Mouse (Mus musculus): ENCODE data around the gene Zfp663. TPM values are rescaled to one million over a fixed set of nuclear protein-coding genes. Genes with fewer than 3 reads are reported as not detected.
A peak's percentile ranks its signal among the peaks of the same experiment; 100 is the strongest.

Gene Zfp663
- total RNA-seq, 2 experiments from 2014 or later: 0.50 TPM; not detected in 1

DNA sequence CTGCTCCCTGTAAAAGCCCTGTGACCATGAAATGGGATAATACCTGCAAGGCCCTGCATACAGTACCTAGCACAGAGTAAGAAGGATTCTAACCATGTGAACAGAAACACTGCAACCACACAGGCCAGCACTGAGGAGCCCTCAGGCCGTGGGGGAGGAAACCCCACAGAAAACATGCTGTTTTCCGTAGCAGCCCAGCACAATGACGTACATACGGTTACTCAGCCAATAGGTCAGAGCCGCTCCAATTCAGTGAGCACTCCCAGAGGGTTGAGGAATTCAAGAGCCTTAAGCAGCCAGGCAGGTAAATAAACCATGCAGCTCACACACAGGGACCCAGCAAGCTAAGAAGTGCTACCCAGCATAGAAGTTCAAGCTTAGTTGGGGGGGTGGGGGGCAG, 44.6 kb downstream of the Zfp663 start:
- DNase-seq (ENCODE audit: low spot score in 2 of 2): no peak
- intact Hi-C loops (cut with DNase I): no loop called here

DNA sequence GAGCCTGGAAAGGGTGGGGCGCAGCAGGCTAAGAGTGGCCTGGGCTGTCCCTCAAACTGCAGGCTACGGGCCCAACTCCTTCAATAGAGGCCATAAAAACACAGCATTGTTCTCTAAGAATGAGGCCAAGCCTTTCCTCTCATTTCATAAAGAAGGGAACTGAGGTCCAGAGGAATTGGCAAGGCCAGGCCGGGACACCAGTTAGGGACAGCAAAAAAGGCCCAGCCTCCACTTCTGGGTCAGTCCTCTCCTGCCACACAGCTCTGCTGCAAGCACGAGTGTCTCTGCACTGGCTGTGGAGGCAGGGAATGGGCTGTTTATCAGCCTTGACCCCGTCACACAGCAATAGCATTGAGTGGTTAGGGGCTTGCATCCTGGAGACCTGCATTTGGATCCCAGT, 45.0 kb downstream of the Zfp663 start:
- intact Hi-C loops (cut with DNase I): no loop called here
- DNase-seq (ENCODE audit: low spot score in 2 of 2): peak in 1 of 2 experiments; percentile 57

DNA sequence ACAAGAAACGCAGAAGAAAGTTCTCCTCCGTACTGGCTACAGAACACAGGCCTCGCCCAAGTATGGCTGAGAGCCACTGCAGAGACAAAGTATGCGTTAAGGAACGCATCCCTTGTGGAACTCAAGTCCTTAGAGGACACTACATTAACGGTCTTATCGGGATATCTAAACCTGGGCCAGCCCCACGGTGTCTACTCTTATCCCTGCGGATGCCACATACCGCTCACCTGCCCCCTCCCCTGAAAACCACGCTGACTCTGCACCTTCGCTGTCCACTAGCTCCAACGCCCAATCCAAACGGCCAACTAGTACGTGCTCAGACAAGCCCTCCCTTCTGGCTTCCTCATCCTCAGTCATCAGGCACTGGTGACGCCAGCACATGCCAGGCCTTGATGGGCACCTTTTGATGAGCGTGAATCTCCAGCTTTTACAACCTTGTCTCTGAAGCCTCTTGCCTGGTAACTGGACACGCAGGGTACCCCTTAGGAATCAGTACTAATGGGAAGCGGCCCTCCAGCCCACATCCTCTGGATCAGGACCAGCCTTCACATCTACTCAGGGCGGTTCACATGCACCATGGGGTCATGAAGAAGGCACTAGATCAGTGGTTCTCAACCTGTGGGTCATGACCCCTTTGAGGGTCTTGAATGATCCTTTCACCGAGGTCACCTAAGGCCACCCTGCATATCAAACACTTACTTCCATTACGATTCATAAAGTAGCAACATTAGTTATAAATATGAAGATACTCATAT, 46.4 kb downstream of the Zfp663 start:
- no peak for DNase-seq (ENCODE audit: low spot score in 2 of 2)
- intact Hi-C loops (cut with DNase I): no loop called here

DNA sequence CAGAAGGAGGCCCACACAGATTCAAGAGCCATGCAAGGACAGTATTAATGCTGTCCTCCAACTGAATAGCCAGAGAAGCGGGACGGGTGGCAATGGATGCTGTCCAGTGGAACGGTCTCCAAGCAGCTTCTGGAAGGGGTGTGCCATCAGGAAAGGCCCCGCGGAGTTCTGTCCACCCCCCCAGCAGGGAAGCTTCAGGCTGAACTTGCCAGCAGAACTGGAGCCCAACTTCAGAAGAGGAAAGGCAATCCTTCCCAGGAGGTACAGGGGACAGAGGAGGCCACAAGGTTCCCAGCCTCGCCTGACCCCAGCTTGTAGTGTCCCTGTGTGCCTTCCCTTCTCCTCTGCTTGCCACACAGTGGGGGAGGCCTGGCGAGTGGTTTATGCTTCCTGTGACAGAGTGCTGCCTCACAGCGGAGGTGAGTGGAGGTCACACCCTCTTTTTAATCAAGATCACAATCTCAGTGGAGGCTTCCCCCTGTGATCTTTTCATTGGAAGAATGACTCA, 47.1 kb downstream of the Zfp663 start:
- intact Hi-C loops (cut with DNase I): no loop called here
- no peak for DNase-seq (ENCODE audit: low spot score in 2 of 2)

DNA sequence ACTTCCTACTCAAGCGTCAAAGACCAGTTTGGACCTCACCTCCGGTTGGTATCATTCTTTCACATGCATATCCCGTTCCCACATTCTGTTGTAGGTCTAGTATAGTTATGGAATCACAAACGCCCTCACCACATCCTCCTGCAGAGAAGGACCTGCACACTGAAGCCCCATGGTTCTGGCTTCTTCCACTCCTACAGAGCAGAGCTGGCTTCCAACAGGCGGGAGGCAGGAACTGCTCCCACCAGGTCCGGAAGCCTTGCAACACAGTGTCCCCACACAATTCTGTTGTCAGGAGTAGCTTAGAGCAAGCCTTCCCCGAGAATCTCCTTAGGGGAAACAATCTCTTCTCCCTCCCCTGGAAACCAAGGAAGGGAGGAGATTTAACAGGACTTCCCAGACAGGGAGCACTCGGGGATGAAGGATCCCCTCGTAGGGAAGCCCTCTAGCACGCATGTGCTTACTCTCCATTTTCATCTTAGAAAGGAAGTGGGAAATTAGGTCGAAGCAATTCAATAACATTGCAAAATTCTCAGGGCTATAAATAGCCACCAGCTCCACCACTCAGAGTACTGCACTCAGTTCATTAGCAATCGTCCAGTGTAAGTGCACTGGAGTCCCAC, 47.9 kb downstream of the Zfp663 start:
- intact Hi-C loops (cut with DNase I): no loop called here
- DNase-seq (ENCODE audit: low spot score in 2 of 2): peak; percentile 53 to 86

DNA sequence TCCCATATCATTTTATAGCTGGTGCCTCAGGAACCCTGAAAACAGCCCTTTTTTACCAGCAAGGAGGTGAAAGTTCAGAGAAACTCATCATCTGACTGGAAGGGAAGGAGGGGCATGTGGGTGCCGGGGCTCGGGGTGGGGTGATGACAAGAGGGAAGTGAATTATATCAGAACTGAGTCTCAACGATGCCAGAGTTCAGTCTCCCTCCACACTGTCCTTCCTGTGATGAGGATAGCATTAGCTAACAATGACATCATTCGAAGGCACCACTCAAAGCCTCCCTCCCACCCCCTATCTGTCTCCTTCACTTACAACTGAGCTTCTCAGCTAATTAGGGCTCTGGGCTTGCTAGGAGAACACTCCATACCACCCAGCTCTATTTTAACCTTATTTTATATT, 49.0 kb downstream of the Zfp663 start:
- DNase-seq (ENCODE audit: low spot score in 2 of 2): no peak
- intact Hi-C loops (cut with DNase I): no loop called here

DNA sequence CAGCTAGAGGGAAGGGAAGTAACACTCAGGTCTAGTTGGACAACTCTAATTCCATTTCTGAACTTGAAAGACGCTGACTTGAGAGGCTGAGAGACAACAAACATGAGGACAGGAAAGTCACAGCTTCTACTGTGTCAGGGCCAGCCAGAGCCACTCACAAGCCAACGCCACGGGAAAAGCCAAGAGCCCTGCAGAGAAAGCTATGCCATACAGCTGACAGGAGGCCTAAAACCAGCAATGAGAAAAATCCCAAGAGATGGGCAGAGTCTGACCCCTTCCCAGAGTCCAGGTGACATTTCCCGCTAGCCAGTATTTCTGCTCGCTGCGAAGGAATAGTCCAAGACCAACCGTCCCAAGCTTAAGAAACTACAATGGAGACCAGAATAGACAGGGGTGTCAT, 49.6 kb downstream of the Zfp663 start:
- no peak for DNase-seq (ENCODE audit: low spot score in 2 of 2)
- intact Hi-C loops (cut with DNase I): no loop called here

DNA sequence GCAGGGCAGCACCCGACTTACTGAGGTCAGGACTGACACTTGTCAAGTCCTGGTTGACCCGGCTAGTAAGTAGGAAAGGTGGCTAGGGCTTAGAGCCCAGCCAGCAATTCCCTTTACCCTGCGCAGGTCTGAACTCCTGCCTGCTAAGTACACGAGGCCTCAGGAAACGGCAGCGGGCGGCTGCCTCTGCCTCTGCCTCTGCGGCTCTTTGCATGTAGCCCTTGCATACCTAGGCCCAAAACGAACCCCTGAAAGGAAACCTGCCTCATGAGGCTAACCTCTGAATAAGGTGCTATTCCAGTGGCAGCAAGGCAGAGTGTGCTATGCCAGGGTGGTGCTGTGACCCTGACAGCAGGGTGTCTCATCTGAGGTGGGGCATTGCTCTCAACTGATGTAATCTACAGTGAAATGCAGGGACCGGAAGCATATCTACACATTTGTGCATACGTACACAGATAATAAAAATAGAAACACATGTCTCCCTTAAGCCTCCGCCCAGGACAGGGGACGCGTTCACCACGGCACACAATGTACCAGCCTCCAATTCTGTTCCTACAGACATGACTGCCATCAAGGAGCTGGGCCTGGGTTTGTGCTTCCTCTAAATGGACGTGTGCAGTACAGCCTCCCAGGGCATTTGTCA, 50.8 kb downstream of the Zfp663 start:
- intact Hi-C loops (cut with DNase I): no loop called here
- DNase-seq (ENCODE audit: low spot score in 2 of 2): no peak

DNA sequence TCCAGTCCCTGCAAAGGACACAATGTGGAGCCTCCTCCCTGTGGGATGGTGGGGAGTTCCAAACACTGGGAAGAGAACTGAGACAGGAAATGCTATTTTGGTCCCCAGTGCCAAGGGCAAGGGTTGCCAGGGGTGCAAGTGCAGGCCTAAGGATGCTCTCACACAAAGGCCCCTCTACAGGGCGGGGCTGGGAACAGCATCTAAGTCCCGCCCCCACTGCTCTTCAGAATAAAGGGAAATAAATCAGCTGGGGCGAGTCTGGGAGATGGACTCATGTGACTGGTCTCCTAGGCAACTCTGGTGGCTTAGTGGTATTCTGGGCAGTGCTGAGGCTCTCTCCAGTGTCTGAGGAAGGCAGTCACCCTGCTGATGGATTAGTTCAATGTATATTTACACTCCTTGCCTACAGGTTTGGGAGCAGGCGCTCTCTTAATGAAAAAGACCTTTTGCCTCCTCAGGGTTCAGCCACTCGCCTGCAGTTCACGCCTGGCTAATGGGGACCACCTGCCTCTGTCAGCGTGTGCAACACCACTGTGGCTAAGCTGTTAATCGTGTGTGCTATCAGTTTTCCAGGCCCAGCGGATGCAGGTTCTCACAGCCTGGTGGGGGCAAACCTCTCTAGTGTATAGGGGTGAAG, 51.6 kb downstream of the Zfp663 start:
- peak; percentile 78 to 92 for DNase-seq (ENCODE audit: low spot score in 2 of 2)
- intact Hi-C loops (cut with DNase I): no loop called here

DNA sequence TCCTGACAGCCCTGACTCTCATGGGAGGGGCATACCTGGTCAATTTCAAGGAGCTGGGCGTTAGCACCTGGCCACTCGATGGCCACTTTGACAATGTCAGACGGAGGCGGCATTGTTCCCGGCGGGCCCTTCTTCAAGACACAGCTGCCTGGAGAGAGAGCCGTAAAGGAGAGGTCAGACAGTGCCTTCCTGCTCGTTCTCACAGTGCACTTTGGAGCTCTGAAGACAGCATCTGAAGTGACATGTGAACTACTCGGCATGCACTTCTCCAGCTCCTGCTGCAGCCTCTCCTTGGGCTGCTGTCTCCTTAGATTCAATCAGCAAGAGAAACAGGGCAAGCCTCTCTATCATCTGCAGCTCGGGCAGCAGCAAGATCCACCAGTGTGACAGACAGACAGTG, 52.3 kb downstream of the Zfp663 start:
- no peak for DNase-seq (ENCODE audit: low spot score in 2 of 2)
- intact Hi-C loops (cut with DNase I): no loop called here

DNA sequence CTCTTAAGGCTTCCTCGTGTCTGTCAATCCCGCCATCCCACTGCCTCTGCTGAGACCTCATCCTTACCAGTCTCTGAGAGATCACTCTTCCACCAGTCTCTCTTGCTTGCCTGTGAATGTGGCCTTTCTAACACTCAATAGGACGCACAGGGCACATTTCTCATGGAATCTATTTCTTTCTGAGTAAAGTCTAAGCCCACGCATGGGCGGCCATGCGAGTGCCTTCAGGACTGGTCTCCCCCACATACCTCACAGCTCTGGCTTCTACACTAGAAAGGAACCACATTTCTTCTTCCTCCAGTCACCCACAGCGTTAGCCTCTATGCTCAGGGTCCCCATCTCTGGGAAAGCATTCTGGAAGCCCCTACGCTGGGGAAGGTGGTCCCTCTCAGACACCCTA, 54.3 kb downstream of the Zfp663 start:
- intact Hi-C loops (cut with DNase I): no loop called here
- no peak for DNase-seq (ENCODE audit: low spot score in 2 of 2)

DNA sequence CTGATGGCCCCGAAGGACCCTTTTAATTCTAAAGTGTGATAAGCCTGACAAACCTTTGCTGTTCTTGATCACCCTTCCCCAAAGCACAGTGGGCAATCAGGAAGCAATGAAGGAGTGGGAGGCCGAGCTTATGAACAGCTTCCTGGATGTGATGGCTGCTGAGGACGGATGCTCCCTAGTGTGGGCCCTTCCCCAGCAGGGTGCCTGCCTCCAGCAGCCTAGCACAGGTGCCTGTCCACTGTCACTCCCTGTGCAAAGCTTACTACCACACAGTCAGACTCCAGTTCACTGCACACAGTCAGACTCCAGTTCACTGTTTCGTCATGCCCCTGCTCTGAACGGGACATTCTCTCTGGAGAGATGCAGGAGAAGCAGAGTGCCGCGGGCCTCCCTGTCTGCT, 56.1 kb downstream of the Zfp663 start:
- intact Hi-C loops (cut with DNase I): no loop called here
- DNase-seq (ENCODE audit: low spot score in 2 of 2): no peak

DNA sequence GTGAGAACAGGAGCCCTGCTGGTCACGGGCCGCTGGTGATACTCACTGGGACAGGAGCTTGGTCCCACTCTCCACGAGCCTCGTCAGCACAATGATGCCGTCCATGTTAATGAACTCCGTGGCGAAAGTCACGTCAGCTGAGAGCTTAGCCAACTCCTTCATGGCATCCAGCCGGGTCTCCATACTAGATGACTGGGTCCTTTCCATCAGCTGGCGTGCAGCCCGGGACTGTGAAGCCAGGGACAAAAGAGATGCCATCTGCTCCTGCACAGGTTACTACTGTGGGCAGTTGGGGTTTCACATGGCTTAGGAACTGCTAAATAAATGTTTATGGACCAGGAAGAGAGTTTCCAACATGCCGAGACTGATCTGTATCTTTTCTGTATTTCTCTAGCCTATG, 57.0 kb downstream of the Zfp663 start:
- intact Hi-C loops (cut with DNase I): no loop called here
- DNase-seq (ENCODE audit: low spot score in 2 of 2): no peak

DNA sequence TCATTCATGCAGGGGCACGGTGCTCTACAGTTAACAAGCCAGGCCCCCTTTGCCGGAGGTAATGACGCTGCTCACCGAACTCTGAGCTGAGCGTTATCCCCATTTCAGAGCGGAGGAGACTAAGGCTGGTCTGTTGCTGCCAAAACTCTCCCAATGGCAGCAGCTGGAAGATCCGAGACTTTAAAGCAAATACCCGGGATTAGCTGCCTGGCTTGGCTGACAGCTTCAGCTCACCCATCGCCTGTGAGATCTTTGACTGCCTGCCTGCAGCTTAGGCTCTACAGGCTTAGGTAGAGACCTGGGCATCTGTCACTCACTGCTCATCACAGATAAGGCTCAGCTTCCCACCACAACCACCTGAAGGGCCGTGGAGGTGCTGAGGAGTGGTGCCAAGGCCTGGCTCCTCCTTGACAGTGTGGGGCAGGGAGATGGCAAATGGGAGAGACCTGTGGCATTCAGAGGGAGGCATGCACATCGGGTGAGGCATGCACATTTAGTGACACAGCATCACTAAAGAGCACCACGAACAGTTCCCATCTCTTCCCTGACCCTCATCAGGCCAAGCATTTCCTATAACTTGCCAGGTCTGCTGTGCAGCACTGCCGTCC, 57.6 kb downstream of the Zfp663 start:
- no peak for DNase-seq (ENCODE audit: low spot score in 2 of 2)
- intact Hi-C loops (cut with DNase I): no loop called here

DNA sequence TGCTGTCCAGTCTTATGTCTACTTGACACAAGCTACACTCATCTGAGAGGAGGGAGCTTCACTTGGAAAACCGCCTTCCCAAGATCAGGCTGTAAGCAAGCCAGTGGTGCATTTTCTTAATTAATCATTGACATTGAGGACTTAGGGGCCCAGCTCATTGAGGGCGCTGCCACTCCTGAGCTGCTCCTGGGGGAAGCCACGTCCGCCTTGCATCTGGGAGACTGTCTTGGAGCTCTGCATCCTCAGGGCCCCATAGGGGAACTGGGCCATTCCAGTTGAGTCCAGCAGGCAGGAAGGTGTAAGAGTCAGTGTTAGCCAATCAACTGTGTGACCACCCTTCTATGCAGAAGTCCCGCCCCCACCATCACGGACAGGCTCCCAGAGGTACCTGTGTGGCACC, 60.7 kb downstream of the Zfp663 start:
- intact Hi-C loops (cut with DNase I): no loop called here

DNA sequence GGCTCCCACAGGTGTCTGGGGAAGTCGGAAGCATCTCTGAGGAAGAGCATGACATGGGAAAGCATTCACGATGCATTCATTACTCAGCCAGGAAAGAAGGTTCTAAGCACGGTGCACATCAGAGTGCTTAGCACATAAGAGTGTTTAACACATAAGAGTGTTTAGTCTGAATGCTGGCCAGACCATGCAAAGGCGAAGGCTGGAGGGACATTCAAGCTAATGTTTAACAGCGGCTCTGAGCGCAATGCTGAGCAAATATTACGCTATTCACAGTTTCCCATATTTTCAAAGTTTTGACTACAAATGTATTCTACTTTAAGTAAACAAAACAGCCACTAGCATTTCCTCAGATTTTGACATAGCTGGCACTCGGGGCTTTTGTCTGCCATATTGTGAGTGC, 63.1 kb downstream of the Zfp663 start:
- intact Hi-C loops (cut with DNase I): no loop called here
- no peak for DNase-seq (ENCODE audit: low spot score in 2 of 2)

More for the DNA sequence above, 60.7 kb downstream of the Zfp663 start:
- no peak for DNase-seq (ENCODE audit: low spot score in 2 of 2)

DNA sequence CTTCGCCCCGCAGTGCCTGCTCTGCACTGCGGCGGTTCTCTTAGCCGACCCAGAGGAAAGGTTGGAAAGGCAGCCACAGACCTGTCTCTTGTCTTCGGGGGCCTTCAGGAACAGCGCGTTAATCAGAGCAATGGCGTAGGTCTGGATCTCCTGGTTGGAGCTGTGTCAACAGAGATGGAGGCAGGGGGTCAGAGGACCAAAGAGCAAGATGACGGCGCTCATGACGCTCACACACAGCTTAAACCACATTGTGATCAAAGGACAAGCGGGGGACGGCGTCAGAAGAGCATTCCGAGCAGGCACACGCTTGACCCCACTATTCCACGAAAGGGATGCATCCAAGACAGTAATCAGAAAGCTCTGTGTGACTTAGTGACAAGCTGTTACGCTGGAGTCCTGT, 63.7 kb downstream of the Zfp663 start:
- intact Hi-C loops (cut with DNase I): no loop called here
- no peak for DNase-seq (ENCODE audit: low spot score in 2 of 2)

DNA sequence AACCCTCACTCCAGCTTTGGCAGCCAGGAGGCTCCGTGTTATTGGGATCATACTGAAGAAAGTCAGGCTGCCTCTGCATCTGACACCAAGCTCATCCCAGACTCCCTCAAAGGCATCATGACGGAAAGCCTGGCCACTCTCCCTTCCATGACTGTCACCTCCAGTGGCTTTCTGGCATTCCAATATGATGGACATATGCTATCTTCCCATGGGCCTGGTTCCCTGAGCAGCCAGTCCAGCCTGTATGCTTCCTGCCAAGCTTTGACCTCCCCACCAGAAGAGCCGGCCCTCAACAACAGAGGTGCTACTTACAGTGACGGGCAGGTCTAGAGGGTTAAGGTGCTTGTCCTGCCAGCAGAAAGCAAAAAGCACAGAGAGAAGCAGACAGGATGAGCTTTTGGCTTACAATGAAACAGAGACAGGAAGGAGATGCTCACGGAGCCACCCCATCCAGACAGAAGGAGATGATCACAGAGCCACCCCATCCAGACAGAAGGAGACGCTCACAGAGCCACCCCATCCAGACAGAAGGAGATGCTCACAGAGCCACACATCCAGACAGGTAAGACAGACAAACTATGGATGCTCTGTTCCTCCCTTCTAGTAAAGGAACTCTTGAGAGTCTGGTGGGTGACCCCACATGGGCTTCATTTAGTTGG, 65.0 kb downstream of the Zfp663 start:
- intact Hi-C loops (cut with DNase I): no loop called here
- no peak for DNase-seq (ENCODE audit: low spot score in 2 of 2)

DNA sequence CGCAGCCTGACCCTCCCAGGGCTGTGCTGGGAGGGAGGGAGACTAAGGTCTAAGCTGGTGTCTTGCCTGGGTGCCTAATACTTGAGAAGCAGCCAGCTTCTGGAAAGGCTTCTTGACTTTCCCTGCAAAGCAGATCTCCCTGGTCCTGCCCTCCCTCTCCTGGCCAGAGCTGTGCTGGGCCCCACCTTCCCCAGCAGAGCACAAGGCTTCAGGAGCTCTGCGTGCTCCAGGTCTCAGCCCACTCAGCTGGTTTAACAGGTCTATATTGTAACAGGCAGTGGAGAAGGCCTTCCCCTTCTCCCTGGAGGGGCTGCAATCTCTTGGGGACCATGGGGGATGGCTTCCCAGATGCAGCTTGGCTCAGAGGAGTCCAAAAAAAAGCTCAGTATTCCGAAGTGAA, 67.1 kb downstream of the Zfp663 start:
- no peak for DNase-seq (ENCODE audit: low spot score in 2 of 2)
- intact Hi-C loops (cut with DNase I): no loop called here

Data from left cerebral cortex, postnatal 25 days (tissue).